Mouse (Mus musculus): ENCODE results near the gene Sdk2. TPM values are rescaled to one million over a fixed set of nuclear protein-coding genes. Genes with fewer than 3 reads are reported as not detected.

Gene Sdk2
- polyA plus RNA-seq, 1 experiment: 1.2 TPM

GRCm38 (mm10) chr11:113927231-113927630 is 139.6 kb downstream of the Sdk2 start:
- H3K4me1 ChIP-seq (ENCODE audit: control insufficient read depth, insufficient read depth, low read length): no peaks in the 10 kb centered on the region
- WGBS: 69% methylated on average over 11 of the region's 11 CpGs
- DNase-seq: no peak
- TF ChIP-seq CTCF (IDR thresholded peaks at IDR 0.05; ENCODE audit: insufficient read depth, low read length): no peak
- no peak for TF ChIP-seq POLR2A (IDR thresholded peaks at IDR 0.05; ENCODE audit: borderline replicate concordance, extremely low read depth, low read depth, low read length)
- H3K4me3 ChIP-seq (replicated peaks; ENCODE audit: extremely low read depth, low read depth, low read length): no peak overlapping the region

DNA sequence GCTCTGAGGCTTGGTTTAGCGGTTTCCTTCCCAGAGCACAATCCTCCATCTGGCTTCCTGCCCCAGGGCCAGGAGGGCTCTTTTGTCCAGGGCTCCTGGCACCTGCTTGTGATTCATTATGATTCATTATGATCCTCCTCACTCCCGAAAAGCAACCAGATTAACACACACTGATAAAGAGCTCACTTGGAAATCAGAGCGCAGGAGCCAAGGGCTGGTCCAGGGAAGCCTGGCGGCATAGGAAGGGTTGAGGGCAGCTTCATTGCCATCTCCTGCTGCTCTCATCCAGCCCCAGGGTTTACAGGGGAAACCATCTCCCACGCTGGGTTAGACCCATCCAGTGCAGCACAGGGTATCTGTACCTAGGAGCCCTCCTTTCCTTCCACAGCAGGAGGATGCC is 143.7 kb downstream of the Sdk2 start:
- DNase-seq: no peak
- TF ChIP-seq POLR2A (IDR thresholded peaks at IDR 0.05; ENCODE audit: borderline replicate concordance, extremely low read depth, low read depth, low read length): no peak
- no peak for TF ChIP-seq CTCF (IDR thresholded peaks at IDR 0.05; ENCODE audit: insufficient read depth, low read length)
- H3K4me1 ChIP-seq (ENCODE audit: control insufficient read depth, insufficient read depth, low read length): no peaks in the 10 kb centered on the region
- H3K4me3 ChIP-seq (replicated peaks; ENCODE audit: extremely low read depth, low read depth, low read length): no peak overlapping the region
- WGBS: 59% methylated on average over 5 of the region's 5 CpGs

GRCm38 (mm10) chr11:113903131-113903860 is 163.6 kb downstream of the Sdk2 start:
- WGBS: 70% methylated on average over 16 of the region's 16 CpGs
- no peak for TF ChIP-seq CTCF (IDR thresholded peaks at IDR 0.05; ENCODE audit: insufficient read depth, low read length)
- TF ChIP-seq POLR2A (IDR thresholded peaks at IDR 0.05; ENCODE audit: borderline replicate concordance, extremely low read depth, low read depth, low read length): no peak
- Histone ChIP-seq H3K4me3 (replicated peaks; ENCODE audit: extremely low read depth, low read depth, low read length) (no peak overlapping the region), H3K4me1 (ENCODE audit: control insufficient read depth, insufficient read depth, low read length) (no peaks in the 10 kb centered on the region)
- no peak for DNase-seq

DNA sequence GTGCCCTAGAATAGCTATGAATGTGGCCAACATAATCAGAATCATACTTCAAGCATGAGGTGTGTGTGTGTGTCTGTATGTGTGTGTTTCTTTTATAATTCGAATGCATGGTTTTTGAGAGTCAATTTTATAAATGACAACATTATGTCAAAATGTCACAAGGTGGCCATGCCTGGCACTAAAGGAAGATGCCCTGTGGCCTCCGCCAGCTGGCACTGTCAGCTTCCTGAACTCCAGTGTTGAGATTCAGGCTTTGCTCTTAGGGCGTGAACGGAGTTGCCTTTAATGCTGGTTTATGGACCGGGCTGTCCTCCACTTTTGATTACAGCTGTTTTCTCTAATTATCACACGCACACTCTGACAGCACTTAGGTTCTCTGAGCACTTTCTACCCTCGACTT is 164.9 kb downstream of the Sdk2 start:
- no peak overlapping the region for H3K4me3 ChIP-seq (replicated peaks; ENCODE audit: extremely low read depth, low read depth, low read length)
- DNase-seq: no peak
- no peaks in the 10 kb centered on the region for H3K4me1 ChIP-seq (ENCODE audit: control insufficient read depth, insufficient read depth, low read length)
- 81% methylated on average over 7 of the region's 7 CpGs for WGBS
- TF ChIP-seq POLR2A (IDR thresholded peaks at IDR 0.05; ENCODE audit: borderline replicate concordance, extremely low read depth, low read depth, low read length) (no peak), CTCF (IDR thresholded peaks at IDR 0.05; ENCODE audit: insufficient read depth, low read length) (no peak)

DNA sequence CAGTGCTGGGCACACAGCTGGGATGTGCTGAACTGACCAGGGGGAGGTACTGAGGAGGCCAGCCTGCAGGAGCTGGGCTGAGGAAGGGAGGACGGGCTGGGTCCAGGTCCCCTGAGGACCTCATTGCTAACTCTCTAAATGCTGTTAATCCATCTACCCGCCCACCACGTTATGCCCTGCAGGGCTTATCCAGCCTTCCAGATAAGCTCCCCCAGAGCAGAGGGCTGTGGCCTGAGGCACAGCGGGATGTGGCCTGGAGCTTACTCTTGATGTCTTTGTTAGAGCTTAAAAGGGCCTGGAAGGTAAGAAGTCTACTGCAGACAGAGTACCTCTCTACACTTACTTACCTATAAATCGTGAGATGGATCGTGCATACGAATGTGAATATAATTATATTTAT is 168.2 kb downstream of the Sdk2 start:
- Histone ChIP-seq H3K4me3 (replicated peaks; ENCODE audit: extremely low read depth, low read depth, low read length) (no peak overlapping the region), H3K4me1 (ENCODE audit: control insufficient read depth, insufficient read depth, low read length) (no peaks in the 10 kb centered on the region)
- TF ChIP-seq POLR2A (IDR thresholded peaks at IDR 0.05; ENCODE audit: borderline replicate concordance, extremely low read depth, low read depth, low read length) (no peak), CTCF (IDR thresholded peaks at IDR 0.05; ENCODE audit: insufficient read depth, low read length) (no peak)
- no peak for DNase-seq
- 66% methylated on average over 7 of the region's 7 CpGs for WGBS

DNA sequence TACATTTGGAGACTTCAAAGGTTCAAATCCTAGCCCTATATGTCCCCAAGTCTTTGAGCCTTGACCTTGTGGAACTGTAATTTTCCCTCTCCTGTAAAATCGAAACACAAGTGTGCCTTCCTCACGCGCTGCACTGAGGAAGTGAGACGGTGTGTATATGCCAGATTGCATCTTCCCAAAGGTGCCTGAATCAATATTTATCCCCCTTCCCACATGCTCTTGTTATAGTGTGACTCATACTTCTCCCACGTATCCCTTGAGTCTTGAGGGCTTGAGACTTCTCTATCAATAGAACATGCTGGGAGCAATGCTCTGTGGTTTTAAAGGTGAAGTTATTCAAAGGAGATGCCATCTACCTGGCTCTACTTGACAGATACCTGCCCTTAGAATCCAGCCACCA is 170.8 kb downstream of the Sdk2 start:
- no peak for TF ChIP-seq CTCF (IDR thresholded peaks at IDR 0.05; ENCODE audit: insufficient read depth, low read length)
- TF ChIP-seq POLR2A (IDR thresholded peaks at IDR 0.05; ENCODE audit: borderline replicate concordance, extremely low read depth, low read depth, low read length): no peak
- DNase-seq: no peak
- Histone ChIP-seq H3K4me3 (replicated peaks; ENCODE audit: extremely low read depth, low read depth, low read length) (no peak overlapping the region), H3K4me1 (ENCODE audit: control insufficient read depth, insufficient read depth, low read length) (no peaks in the 10 kb centered on the region)
- 74% methylated on average over 5 of the region's 5 CpGs for WGBS

- TF ChIP-seq CTCF (IDR thresholded peaks at IDR 0.05; ENCODE audit: insufficient read depth, low read length) (no peak), POLR2A (IDR thresholded peaks at IDR 0.05; ENCODE audit: borderline replicate concordance, extremely low read depth, low read depth, low read length) (no peak)
- DNase-seq: no peak
- 70% methylated on average over 6 of the region's 6 CpGs for WGBS
- Histone ChIP-seq H3K4me1 (ENCODE audit: control insufficient read depth, insufficient read depth, low read length) (no peaks in the 10 kb centered on the region), H3K4me3 (replicated peaks; ENCODE audit: extremely low read depth, low read depth, low read length) (no peak overlapping the region)
Measured at GRCm38 (mm10) chr11:113892924-113893323, 173.9 kb downstream of the Sdk2 start.

- 65% methylated on average over 6 of the region's 6 CpGs for WGBS
- TF ChIP-seq POLR2A (IDR thresholded peaks at IDR 0.05; ENCODE audit: borderline replicate concordance, extremely low read depth, low read depth, low read length) (no peak), CTCF (IDR thresholded peaks at IDR 0.05; ENCODE audit: insufficient read depth, low read length) (no peak)
- no peak overlapping the region for H3K4me3 ChIP-seq (replicated peaks; ENCODE audit: extremely low read depth, low read depth, low read length)
- no peak for DNase-seq
- no peaks in the 10 kb centered on the region for H3K4me1 ChIP-seq (ENCODE audit: control insufficient read depth, insufficient read depth, low read length)
Measured at GRCm38 (mm10) chr11:113892067-113892466, 174.8 kb downstream of the Sdk2 start.

- TF ChIP-seq CTCF (IDR thresholded peaks at IDR 0.05; ENCODE audit: insufficient read depth, low read length) (no peak), POLR2A (IDR thresholded peaks at IDR 0.05; ENCODE audit: borderline replicate concordance, extremely low read depth, low read depth, low read length) (no peak)
- WGBS: 79% methylated on average over 5 of the region's 5 CpGs
- H3K4me1 ChIP-seq (ENCODE audit: control insufficient read depth, insufficient read depth, low read length): no peaks in the 10 kb centered on the region
- H3K4me3 ChIP-seq (replicated peaks; ENCODE audit: extremely low read depth, low read depth, low read length): no peak overlapping the region
- DNase-seq: no peak
Measured at GRCm38 (mm10) chr11:113888156-113888750, 178.6 kb downstream of the Sdk2 start.

DNA sequence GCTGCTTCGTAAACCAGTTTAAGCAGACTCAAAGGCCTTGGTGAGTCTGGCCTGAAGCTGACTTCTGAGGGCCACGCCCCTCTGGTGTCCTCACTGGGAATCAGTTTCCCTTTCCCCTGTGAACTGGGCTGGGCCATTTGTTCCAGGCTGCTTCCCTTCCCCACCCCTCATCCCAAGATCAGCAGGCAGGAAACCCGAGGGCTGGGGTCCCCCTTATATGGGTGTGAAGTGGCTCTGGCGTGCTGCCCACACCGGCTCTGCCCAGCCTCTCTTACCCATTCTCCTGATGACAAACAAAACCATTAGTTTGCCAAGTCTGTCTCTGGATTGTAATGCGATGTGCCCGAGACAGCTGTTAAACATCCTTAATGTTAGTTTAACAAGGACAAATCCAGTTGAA is 180.5 kb downstream of the Sdk2 start:
- no peak for TF ChIP-seq POLR2A (IDR thresholded peaks at IDR 0.05; ENCODE audit: borderline replicate concordance, extremely low read depth, low read depth, low read length)
- Histone ChIP-seq H3K4me3 (replicated peaks; ENCODE audit: extremely low read depth, low read depth, low read length) (no peak overlapping the region), H3K4me1 (ENCODE audit: control insufficient read depth, insufficient read depth, low read length) (no peaks in the 10 kb centered on the region)
- no peak for DNase-seq
- WGBS: 35% methylated on average over 7 of the region's 7 CpGs

Measured in lung, adult 2 months (tissue).